Mouse (Mus musculus): Measurements from ENCODE around the gene Alpl. TPM values are rescaled to one million over a fixed set of nuclear protein-coding genes. Genes with fewer than 3 reads are reported as not detected.

The Alpl gene
- total RNA-seq, 2 experiments from 2014 or later: not detected

DNA sequence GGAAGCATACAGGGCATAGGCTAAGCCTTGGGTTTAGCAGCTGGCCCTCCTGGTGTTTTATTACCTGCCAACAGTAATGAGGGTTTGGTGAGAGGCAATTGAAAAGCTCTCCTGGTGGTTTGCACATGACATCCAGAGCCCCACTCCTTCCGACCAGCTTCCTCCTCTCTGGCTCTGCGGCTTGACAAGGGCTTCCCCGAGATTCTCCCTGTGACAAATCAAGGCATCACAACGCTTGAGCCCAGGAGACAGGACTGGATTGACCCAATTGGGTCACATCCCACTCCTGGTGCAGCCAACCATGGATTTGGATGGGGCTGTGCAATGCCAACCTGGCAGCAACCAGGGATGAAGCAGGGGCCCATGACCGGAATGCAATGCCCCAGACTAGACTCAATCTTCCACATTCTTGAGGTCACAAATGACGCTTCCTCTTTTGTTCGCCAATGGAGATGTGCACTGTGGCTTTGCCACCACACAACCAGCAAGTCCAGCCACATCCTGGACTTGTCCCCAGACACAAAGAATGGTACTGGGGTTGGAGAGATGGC lies 11.2 kb upstream of the Alpl start:
- ATAC-seq (replicated peaks; ENCODE audit: low FRiP score, low TSS enrichment, poor library complexity, severe bottlenecking): no peak

GRCm38 (mm10) chr4:137801196-137801595 lies 5.0 kb upstream of the Alpl start:
- ATAC-seq (replicated peaks; ENCODE audit: low FRiP score, low TSS enrichment, poor library complexity, severe bottlenecking): no peak

GRCm38 (mm10) chr4:137800324-137800723 lies 4.1 kb upstream of the Alpl start:
- ATAC-seq (replicated peaks; ENCODE audit: low FRiP score, low TSS enrichment, poor library complexity, severe bottlenecking): no peak

DNA sequence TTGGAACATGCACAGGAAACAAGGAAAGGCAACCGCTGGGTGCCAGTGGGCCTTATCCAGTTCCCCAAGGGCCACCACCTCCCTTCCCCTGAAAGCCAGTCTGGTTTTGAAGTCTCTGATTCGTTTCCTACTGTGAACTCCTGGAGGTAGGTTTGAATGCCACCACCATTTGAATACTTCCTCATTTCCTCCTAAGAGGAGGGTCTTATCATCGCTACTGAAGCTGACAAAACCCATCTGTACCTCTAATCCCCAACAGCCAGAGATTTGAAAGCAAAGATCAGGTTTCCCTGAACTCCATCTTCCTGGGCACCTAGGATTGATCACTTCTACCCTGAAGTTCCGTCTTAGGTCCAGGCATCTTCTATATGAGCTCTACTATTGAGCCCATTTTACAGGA lies 854 bp upstream of the Alpl start:
- no peak for ATAC-seq (replicated peaks; ENCODE audit: low FRiP score, low TSS enrichment, poor library complexity, severe bottlenecking)

DNA sequence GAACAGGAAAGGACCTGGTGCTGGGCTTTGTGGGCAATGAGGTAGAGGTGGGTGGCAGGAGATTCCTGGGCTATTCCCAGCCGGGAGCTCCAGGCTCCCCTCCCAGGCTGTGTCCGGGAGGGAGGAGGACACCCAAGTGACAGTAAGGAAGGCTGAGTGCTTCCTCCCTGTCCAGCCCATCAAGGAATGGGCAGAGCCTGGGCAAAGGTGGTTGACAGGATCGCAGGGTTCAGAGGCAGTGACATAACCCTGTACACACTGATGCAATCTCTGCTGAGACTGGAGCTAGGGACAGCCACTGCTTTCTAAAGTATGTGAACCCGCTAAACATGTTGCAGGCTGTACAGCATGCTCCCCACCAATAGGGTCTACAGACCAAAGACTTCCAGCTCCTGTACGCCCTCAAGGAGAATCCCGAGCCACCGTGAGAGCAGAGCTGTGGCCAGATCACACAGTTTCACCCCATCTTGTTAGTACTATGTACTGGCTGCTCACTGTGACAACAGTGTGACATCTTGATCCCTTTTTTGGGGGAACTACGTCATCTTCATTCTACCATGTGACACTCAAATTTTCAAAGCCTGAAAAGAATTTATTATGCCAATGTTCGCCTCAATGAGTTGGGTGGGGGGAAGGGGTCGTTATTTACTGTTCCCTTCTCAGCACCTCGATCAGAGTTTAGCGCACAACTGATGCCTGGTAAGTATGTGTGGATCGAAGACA lies 1.8 kb downstream of the Alpl start:
- no peak for ATAC-seq (replicated peaks; ENCODE audit: low FRiP score, low TSS enrichment, poor library complexity, severe bottlenecking)

DNA sequence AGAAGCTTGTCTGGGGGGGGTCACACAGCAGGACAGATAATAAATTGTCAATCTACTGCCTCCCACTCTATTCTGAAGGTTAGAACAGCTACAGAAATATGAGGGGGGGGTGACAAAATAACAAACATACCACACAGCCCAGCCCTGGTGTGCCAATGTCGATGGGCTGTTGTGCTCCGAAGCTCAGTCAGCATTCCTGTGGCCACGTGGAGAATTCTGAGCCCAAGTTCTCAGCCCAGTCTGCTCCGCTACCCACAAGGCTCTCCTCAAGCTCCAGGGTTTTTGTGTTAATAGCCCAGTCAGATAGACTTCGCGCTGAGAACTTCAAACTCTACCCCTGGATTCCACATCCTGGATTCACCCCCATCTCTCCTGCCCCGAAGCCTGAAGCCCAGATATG lies 2.6 kb downstream of the Alpl start:
- ATAC-seq (replicated peaks; ENCODE audit: low FRiP score, low TSS enrichment, poor library complexity, severe bottlenecking): no peak

DNA sequence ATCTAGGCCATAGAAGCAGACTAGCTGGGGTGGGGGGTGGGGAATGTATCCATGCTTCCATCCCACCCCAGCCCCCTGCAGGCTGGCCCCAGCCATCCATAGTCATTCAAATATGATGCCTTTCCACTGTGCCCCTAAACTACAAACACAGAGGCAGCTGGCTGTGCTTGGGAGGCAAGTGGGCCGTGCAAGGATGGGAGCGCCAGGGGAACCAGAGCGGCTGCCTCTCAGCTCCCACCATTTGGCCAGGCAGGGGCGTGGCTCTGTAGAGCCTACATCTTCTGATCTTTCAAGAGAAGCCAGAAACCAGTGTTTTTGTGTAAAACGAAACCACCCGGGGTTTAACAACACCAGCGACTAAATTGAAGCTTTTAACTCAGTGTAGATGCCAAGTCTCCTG lies 4.7 kb downstream of the Alpl start:
- ATAC-seq (replicated peaks; ENCODE audit: low FRiP score, low TSS enrichment, poor library complexity, severe bottlenecking): no peak

- ATAC-seq (replicated peaks; ENCODE audit: low FRiP score, low TSS enrichment, poor library complexity, severe bottlenecking): no peak
Observed at GRCm38 (mm10) chr4:137790981-137791380, 5.2 kb downstream of the Alpl start.

GRCm38 (mm10) chr4:137788511-137789049 lies 7.6 kb downstream of the Alpl start:
- no peak for ATAC-seq (replicated peaks; ENCODE audit: low FRiP score, low TSS enrichment, poor library complexity, severe bottlenecking)

GRCm38 (mm10) chr4:137787589-137788289 lies 8.4 kb downstream of the Alpl start:
- ATAC-seq (replicated peaks; ENCODE audit: low FRiP score, low TSS enrichment, poor library complexity, severe bottlenecking): no peak

GRCm38 (mm10) chr4:137786488-137786887 lies 9.7 kb downstream of the Alpl start:
- ATAC-seq (replicated peaks; ENCODE audit: low FRiP score, low TSS enrichment, poor library complexity, severe bottlenecking): no peak

GRCm38 (mm10) chr4:137785270-137785669 lies 10.9 kb downstream of the Alpl start:
- ATAC-seq (replicated peaks; ENCODE audit: low FRiP score, low TSS enrichment, poor library complexity, severe bottlenecking): no peak

- ATAC-seq (replicated peaks; ENCODE audit: low FRiP score, low TSS enrichment, poor library complexity, severe bottlenecking): no peak
Observed at GRCm38 (mm10) chr4:137784741-137785140, 11.4 kb downstream of the Alpl start.

- no peak for ATAC-seq (replicated peaks; ENCODE audit: low FRiP score, low TSS enrichment, poor library complexity, severe bottlenecking)
Observed at GRCm38 (mm10) chr4:137783541-137784191, 12.5 kb downstream of the Alpl start.

DNA sequence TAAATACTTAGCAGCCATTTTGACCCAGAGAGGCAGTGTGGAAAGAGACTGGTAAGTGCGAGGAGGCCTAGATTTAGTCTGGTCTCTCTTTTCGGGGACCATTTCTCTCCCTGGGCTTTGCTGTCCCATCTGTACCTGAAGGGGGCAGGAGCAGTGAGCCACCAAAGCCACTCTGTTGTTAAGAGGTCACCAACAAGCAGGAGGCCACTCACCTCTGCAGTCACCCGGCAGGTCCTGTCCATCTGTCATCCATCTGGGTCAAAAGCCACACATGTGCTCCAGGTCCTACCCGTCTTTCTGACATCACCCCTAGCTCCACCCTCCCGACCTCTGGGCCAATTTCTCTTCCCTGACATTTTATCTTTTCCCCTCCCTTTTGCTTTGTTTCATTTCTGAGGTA lies 14.2 kb downstream of the Alpl start:
- no peak for ATAC-seq (replicated peaks; ENCODE audit: low FRiP score, low TSS enrichment, poor library complexity, severe bottlenecking)

- ATAC-seq (replicated peaks; ENCODE audit: low FRiP score, low TSS enrichment, poor library complexity, severe bottlenecking): no peak
Observed at GRCm38 (mm10) chr4:137780986-137781385, 15.2 kb downstream of the Alpl start.

GRCm38 (mm10) chr4:137778397-137779184 lies 17.6 kb downstream of the Alpl start:
- no peak for ATAC-seq (replicated peaks; ENCODE audit: low FRiP score, low TSS enrichment, poor library complexity, severe bottlenecking)

- ATAC-seq (replicated peaks; ENCODE audit: low FRiP score, low TSS enrichment, poor library complexity, severe bottlenecking): no peak
Observed at GRCm38 (mm10) chr4:137777866-137778265, 18.3 kb downstream of the Alpl start.

DNA sequence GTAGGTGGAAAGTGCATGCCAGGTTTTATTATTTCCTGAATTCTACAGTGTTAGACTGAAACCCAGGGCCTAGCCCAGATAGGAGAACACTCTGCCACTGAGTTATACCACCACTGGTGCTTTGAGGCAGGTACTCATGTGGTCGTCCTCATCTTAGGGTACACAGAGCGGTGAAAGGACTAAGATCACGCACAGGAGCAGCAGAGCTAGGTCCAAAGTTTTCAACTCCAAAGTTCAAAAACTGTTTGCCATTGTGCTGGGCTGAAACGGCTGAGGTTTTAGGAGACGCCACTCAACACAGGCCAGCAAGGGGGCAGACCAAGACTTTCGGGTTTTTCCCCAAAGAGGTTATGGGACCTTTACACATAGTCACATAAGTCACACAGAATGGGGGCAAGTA lies 21.7 kb downstream of the Alpl start:
- no peak for ATAC-seq (replicated peaks; ENCODE audit: low FRiP score, low TSS enrichment, poor library complexity, severe bottlenecking)

Measured in megakaryocyte-erythroid progenitor cell, adult 5-6 weeks (primary cell).